Mouse (Mus musculus) gastrocnemius, postnatal 4 days (tissue): ENCODE measurements around the gene Camta1. TPM values are rescaled to one million over a fixed set of nuclear protein-coding genes. Genes with fewer than 3 reads are reported as not detected.
A peak's percentile ranks its signal among the peaks of the same experiment; 100 is the strongest.

ENCODE experiments used
- DNase-seq, 2 experiments: peaks; one replicate each; pipeline ENCODE4 v3.0.0; 2021 to 2022; ENCODE audit warnings: low spot score in 2 of 2, mixed read lengths in 2 of 2
- total RNA-seq, 2 experiments: library from RNA; stranded (reverse); gene quantifications; 2 replicates each; pipeline ENCODE4 v1.2.3; 2021

The Camta1 gene
- total RNA-seq, 2 experiments from 2014 or later = 87.9 to 105 TPM

GRCm38 (mm10) chr4:151135491-151135890 lies 726.2 kb downstream of the Camta1 start:
- no peak for DNase-seq

GRCm38 (mm10) chr4:151133760-151134159 lies 727.9 kb downstream of the Camta1 start:
- DNase-seq = no peak

GRCm38 (mm10) chr4:151132493-151132892 lies 729.2 kb downstream of the Camta1 start:
- no peak for DNase-seq

GRCm38 (mm10) chr4:151130756-151131490 lies 730.8 kb downstream of the Camta1 start:
- DNase-seq = no peak

- DNase-seq = no peak
Observed at GRCm38 (mm10) chr4:151129725-151130557, 731.7 kb downstream of the Camta1 start.

GRCm38 (mm10) chr4:151128641-151129541 lies 732.8 kb downstream of the Camta1 start:
- no peak for DNase-seq

- DNase-seq = no peak
Observed at GRCm38 (mm10) chr4:151127636-151128548, 733.8 kb downstream of the Camta1 start.

- no peak for DNase-seq
Observed at GRCm38 (mm10) chr4:151118883-151119282, 742.8 kb downstream of the Camta1 start.

- no peak for DNase-seq
Observed at GRCm38 (mm10) chr4:151114574-151114973, 747.1 kb downstream of the Camta1 start.

GRCm38 (mm10) chr4:151111226-151111625 lies 750.5 kb downstream of the Camta1 start:
- no peak for DNase-seq

- DNase-seq = no peak
Observed at GRCm38 (mm10) chr4:151108834-151109241, 752.8 kb downstream of the Camta1 start.

GRCm38 (mm10) chr4:151108028-151108771 lies 753.5 kb downstream of the Camta1 start:
- peak; percentile 78 to 87 for DNase-seq

- peak in 1 of 2 experiments; percentile 24 for DNase-seq
Observed at GRCm38 (mm10) chr4:151107131-151108001, 754.3 kb downstream of the Camta1 start.

GRCm38 (mm10) chr4:151106468-151106867 lies 755.2 kb downstream of the Camta1 start:
- no peak for DNase-seq

- no peak for DNase-seq
Observed at GRCm38 (mm10) chr4:151105886-151106285, 755.8 kb downstream of the Camta1 start.

GRCm38 (mm10) chr4:151104147-151104546 lies 757.5 kb downstream of the Camta1 start:
- no peak for DNase-seq

GRCm38 (mm10) chr4:151103646-151104045 lies 758.0 kb downstream of the Camta1 start:
- no peak for DNase-seq

- DNase-seq = no peak
Observed at GRCm38 (mm10) chr4:151097104-151097438, 764.6 kb downstream of the Camta1 start.
